Mouse (Mus musculus) embryo, embryonic 11 days (tissue): ENCODE results near the gene Mybpc1.
"Not testable (repeated sequence)": the region's sequence is repeated elsewhere in the genome, so short reads cannot be mapped to it uniquely, and the experiment has no call there.

ENCODE experiments used
- DNase-seq: peaks from one replicate; pipeline ENCODE4 v3.0.0-alpha.2; 2015

The Mybpc1 gene

GRCm38 (mm10) chr10:88488629-88489028 is 116.3 kb downstream of the Mybpc1 start:
- DNase-seq, result no peak

GRCm38 (mm10) chr10:88482866-88483265 is 122.1 kb downstream of the Mybpc1 start:
- not testable (repeated sequence) for DNase-seq
